Mouse (Mus musculus) adrenal gland, postnatal 0 days (tissue): ENCODE data around the gene Ifit3b. TPM values are rescaled to one million over a fixed set of nuclear protein-coding genes. Genes with fewer than 3 reads are reported as not detected.

ENCODE experiments used
- polyA plus RNA-seq: library from polyadenylated mRNA; unstranded; fragments of >200 nt; fragmentation: Nextera tagmentation; extraction: Ambion mirVana; gene quantifications from 2 replicates; pipeline ENCODE4 v1.2.1, GENCODE M21; 2015

The Ifit3b gene
- polyA plus RNA-seq, result 2.8 and 3.1 TPM in 2 replicates

DNA sequence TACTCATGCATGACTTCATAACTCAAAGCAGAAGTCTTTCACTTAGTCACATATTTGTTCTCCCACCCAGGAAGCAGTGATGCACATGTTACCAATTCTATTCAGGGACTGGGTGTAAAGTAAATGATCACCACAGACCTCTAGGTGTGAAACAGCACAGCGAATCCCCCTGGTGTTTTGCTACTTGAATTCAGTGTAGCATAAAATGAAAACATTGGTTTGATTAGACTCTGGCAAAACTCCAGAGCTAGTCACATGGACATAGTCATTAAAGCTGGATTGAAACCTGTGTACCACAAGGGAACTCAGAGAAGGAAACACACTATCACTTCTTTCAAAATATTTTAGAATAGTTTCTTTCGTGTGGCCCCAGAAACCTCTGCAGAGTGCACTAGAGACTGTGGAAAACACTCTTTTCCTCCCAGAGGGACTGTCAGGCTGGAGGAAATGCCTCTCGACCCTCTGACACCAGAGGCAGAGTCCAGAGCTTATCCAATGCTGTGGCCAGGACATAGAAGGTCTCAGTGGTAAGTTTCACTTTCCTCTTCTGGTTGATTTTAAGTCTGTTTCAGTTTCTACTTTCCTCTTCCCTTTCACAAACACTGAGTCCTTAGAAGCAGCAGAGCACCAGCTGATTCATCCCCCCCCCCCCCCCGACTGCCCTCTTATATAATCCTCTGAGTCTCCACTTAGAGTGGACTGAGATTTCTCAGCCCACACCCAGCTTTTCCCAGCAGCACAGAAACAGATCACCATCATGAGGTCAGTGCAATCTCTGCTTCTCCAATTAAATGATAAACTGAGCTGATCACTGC, at the start of gene Ifit3b:
Gene Ifit3b, plus strand, starts transcription at position 734 of the 815 bp plus-strand sequence.

DNA sequence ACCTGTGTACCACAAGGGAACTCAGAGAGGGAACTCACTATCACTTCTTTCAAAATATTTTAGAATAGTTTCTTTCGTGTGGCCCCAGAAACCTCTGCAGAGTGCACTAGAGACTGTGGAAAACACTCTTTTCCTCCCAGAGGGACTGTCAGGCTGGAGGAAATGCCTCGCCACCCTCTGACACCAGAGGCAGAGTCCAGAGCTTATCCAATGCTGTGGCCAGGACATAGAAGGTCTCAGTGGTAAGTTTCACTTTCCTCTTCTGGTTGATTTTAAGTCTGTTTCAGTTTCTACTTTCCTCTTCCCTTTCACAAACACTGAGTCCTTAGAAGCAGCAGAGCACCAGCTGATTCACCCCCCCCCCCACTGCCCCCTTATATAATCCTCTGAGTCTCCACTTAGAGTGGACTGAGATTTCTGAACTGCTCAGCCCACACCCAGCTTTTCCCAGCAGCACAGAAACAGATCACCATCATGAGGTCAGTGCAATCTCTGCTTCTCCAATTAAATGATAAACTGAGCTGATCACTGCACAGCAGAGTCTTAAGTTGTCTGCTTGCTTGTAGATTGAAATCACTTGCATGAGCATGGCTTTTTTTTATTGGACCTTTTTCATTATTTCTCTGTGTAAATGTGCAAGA, 24.5 kb upstream of the Ifit3b start, which contains the start of gene Ifit3:
Gene Ifit3, plus strand, starts transcription at position 406 of the 641 bp plus-strand sequence.

DNA sequence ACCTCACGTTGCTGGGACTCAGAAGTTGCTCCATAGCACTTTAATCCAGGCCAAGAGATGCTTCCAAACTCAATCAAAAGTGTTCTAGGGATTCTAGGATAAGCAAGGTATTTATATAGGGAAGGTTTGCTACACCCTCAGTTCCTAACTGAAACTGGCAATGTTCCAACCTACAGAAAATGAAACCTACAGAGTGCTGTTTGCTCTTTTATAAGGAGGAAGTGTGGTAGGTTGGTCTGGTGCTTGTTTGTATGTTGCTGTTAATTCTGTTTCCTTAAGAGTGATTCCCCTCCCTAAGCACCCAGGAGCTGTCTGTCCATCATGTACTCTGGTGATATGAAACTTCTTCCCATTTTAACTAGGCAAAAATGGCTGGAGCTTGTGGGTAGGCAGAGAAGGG, 5.9 kb upstream of the Ifit3b start, which contains the start of gene Ifit1bl1:
Gene Ifit1bl1, minus strand, starts transcription at position 69 of the 400 bp plus-strand sequence.

DNA sequence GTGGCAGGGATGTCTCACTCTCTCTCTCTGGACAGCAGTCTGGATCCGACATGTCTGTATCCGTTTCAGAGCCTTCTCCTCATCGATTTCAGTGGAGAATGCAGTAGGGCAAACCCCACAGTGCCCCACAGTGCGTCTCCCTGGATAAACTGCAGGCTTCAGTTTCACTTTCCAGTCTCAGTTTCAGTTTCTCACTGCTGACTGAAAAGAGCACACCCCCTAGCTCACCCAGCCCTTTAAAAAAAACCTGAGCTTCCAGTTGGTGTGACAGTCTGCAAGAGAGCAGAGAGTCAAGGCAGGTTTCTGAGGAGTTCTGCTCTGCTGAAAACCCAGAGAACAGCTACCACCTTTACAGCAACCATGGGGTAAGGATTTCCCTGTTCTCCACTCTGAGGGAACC, 32.9 kb downstream of the Ifit3b start, which contains the start of the genes Ifit1bl2 and Ifit1:
Gene Ifit1bl2, minus strand, starts transcription at position 121 of the 400 bp plus-strand sequence.
Gene Ifit1, plus strand, starts transcription at position 249 of the 400 bp plus-strand sequence.

Other genes starting within 250 kb of the Ifit3b start
- gene Ch25h, start 132.8 kb upstream of the Ifit3b start, polyA plus RNA-seq, result 0.14 and 0.40 TPM in 2 replicates
- gene Lipa, start 80.5 kb upstream of the Ifit3b start, polyA plus RNA-seq, result 88.4 and 224 TPM in 2 replicates
- gene Ifit2, start 57.3 kb upstream of the Ifit3b start, polyA plus RNA-seq, result 6.9 and 7.2 TPM in 2 replicates
- 11.7 and 13.4 TPM in 2 replicates for gene Ifit3, start 24.4 kb upstream of the Ifit3b start, polyA plus RNA-seq
- gene Ifit1bl1, start 6.0 kb upstream of the Ifit3b start, polyA plus RNA-seq, result 0.76 and 0.88 TPM in 2 replicates
- gene Ifit1bl2, start 32.8 kb downstream of the Ifit3b start, polyA plus RNA-seq, result 0.30 and 1.4 TPM in 2 replicates
- gene Ifit1, start 32.9 kb downstream of the Ifit3b start, polyA plus RNA-seq, result 7.5 and 8.7 TPM in 2 replicates
- 0.66 and 1.1 TPM in 2 replicates for gene Slc16a12, start 139.3 kb downstream of the Ifit3b start, polyA plus RNA-seq